Mouse (Mus musculus): ENCODE data around the gene Atp2b1. TPM values are rescaled to one million over a fixed set of nuclear protein-coding genes. Genes with fewer than 3 reads are reported as not detected.

Gene Atp2b1
- polyA plus RNA-seq, 1 experiment from 2014 or later = 127 TPM

DNA sequence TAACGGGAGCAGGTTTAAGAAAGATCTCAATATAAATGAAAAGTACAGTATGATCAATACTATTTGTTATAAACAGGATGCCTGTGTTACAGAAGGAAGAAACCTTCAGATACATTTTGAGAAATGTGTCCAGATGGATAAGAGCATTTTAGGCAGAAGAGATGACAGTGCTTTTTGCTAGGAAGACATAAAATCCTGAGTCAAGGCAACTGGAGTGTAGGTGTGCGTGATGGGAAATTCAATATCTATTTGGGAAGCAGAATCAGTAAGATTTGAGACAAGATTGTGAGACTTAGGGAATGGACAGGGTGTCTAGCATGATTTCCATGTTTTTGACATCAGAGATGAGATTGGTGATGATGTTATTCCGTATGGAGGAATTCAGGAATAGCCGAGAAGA is 22.8 kb upstream of the Atp2b1 start:
- Histone ChIP-seq H3K4me1 (no peaks in the 10 kb centered on the region), H3K27me3 (no peaks in the 10 kb centered on the region), H3K9ac (no peak overlapping the region), H3K9me3 (peaks cover 3% of the 10 kb centered on the region; the same call in 1 of the 2 replicates), H3K27ac (no peak overlapping the region), H3K4me2 (no peak overlapping the region), H3K36me3 (no peaks in the 10 kb centered on the region), H3K4me3 (no peak overlapping the region)
- ATAC-seq (ENCODE audit: insufficient number of reproducible peaks, insufficient read depth, low FRiP score, low TSS enrichment, low read depth) = no peak
- 86% methylated on average over 4 of the region's 4 CpGs for WGBS

DNA sequence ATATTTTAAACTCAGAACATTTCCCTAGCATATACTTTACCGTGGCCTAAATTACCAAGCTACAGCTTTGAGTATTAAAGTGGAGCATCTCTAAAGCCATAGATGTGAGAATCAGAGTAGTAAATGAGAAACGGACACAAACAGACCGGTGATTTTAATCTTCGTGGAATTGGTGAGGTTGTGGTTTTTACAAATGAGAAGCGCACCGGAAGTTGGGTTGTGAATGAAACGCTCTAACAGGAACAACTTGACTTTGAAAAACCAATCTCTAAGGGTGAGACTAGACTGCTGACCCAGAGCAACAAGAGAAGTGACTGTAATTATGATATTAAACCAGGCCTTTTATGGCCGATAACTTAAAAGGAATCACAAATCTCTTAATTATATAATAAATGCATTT is 16.7 kb upstream of the Atp2b1 start:
- no peaks in the 10 kb centered on the region for H3K9me3 ChIP-seq
- WGBS = 84% methylated on average over 8 of the region's 8 CpGs

GRCm38 (mm10) chr10:98897913-98898748 is 16.1 kb upstream of the Atp2b1 start:
- no peaks in the 10 kb centered on the region for H3K36me3 ChIP-seq
- ATAC-seq (ENCODE audit: insufficient number of reproducible peaks, insufficient read depth, low FRiP score, low TSS enrichment, low read depth) = no peak
- H3K9me3 ChIP-seq = no peaks in the 10 kb centered on the region
- WGBS = 79% methylated on average over 4 of the region's 4 CpGs
- no peaks in the 10 kb centered on the region for H3K27me3 ChIP-seq
- H3K4me1 ChIP-seq = no peaks in the 10 kb centered on the region
- no peak overlapping the region for H3K27ac ChIP-seq
- H3K4me3 ChIP-seq = no peak overlapping the region
- H3K4me2 ChIP-seq = no peak overlapping the region
- H3K9ac ChIP-seq = no peak overlapping the region

More for the DNA sequence above, 16.7 kb upstream of the Atp2b1 start:
- Histone ChIP-seq H3K27ac (no peak overlapping the region), H3K36me3 (no peaks in the 10 kb centered on the region), H3K4me3 (no peak overlapping the region), H3K27me3 (no peaks in the 10 kb centered on the region), H3K4me1 (no peaks in the 10 kb centered on the region), H3K9ac (no peak overlapping the region), H3K4me2 (no peak overlapping the region)
- no peak for ATAC-seq (ENCODE audit: insufficient number of reproducible peaks, insufficient read depth, low FRiP score, low TSS enrichment, low read depth)

- Histone ChIP-seq H3K4me1 (no peaks in the 10 kb centered on the region), H3K4me2 (no peak overlapping the region), H3K27me3 (no peaks in the 10 kb centered on the region), H3K9ac (no peak overlapping the region), H3K36me3 (no peaks in the 10 kb centered on the region), H3K27ac (no peak overlapping the region), H3K4me3 (no peak overlapping the region), H3K9me3 (no peaks in the 10 kb centered on the region)
- ATAC-seq (ENCODE audit: insufficient number of reproducible peaks, insufficient read depth, low FRiP score, low TSS enrichment, low read depth) = no peak
- 84% methylated on average over 5 of the region's 5 CpGs for WGBS
Observed at GRCm38 (mm10) chr10:98901533-98901932, 12.7 kb upstream of the Atp2b1 start.

- 87% methylated on average over 4 of the region's 4 CpGs for WGBS
- ATAC-seq (ENCODE audit: insufficient number of reproducible peaks, insufficient read depth, low FRiP score, low TSS enrichment, low read depth) = no peak
- no peak overlapping the region for H3K27ac ChIP-seq
- no peak overlapping the region for H3K4me2 ChIP-seq
- H3K9ac ChIP-seq = no peak overlapping the region
- no peaks in the 10 kb centered on the region for H3K27me3 ChIP-seq
- no peak overlapping the region for H3K4me3 ChIP-seq
- no peaks in the 10 kb centered on the region for H3K36me3 ChIP-seq
- H3K4me1 ChIP-seq = no peaks in the 10 kb centered on the region
- H3K9me3 ChIP-seq = no peaks in the 10 kb centered on the region
Observed at GRCm38 (mm10) chr10:98905987-98906386, 8.2 kb upstream of the Atp2b1 start.

- no peak overlapping the region for H3K9ac ChIP-seq
- H3K27ac ChIP-seq = no peak overlapping the region
- 60% methylated on average over 5 of the region's 5 CpGs for WGBS
- H3K27me3 ChIP-seq = no peaks in the 10 kb centered on the region
- H3K4me3 ChIP-seq = no peak overlapping the region
- no peak overlapping the region for H3K4me2 ChIP-seq
- no peaks in the 10 kb centered on the region for H3K4me1 ChIP-seq
- no peaks in the 10 kb centered on the region for H3K9me3 ChIP-seq
- no peaks in the 10 kb centered on the region for H3K36me3 ChIP-seq
- no peak for ATAC-seq (ENCODE audit: insufficient number of reproducible peaks, insufficient read depth, low FRiP score, low TSS enrichment, low read depth)
Observed at GRCm38 (mm10) chr10:98906941-98907549, 7.2 kb upstream of the Atp2b1 start.

DNA sequence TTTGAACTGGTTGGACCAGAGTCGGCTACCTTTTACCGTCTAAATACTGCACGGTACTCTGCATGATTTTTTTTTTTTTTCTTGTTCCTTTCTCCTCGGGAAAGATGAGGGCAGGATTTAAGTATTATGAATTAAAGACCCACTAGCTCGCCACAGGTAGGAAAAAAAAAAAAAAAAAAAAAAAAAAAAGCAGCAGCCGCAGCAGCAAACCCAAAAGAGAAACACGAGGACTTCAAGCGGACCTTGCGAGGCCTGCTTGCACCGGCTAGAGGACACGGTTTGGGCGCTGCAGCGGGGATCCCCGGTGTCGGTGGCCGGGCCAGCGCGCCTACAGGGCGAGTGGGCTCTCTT is 621 bp upstream of the Atp2b1 start:
- H3K9me3 ChIP-seq = no peaks in the 10 kb centered on the region
- WGBS = 2% methylated on average over 19 of the region's 19 CpGs
- H3K9ac ChIP-seq = peak overlapping the region; percentile 82
- H3K27me3 ChIP-seq = no peaks in the 10 kb centered on the region
- H3K36me3 ChIP-seq = no peaks in the 10 kb centered on the region
- H3K4me2 ChIP-seq = peak overlapping the region; percentile 68
- H3K4me1 ChIP-seq = peaks cover 7% of the 10 kb centered on the region
- H3K27ac ChIP-seq = peak overlapping the region; percentile 99
- ATAC-seq (ENCODE audit: insufficient number of reproducible peaks, insufficient read depth, low FRiP score, low TSS enrichment, low read depth) = no peak
- peak overlapping the region; percentile 88 for H3K4me3 ChIP-seq

- peak overlapping the region; percentile 86 for H3K4me2 ChIP-seq
- no peaks in the 10 kb centered on the region for H3K36me3 ChIP-seq
- peak; percentile 81 for ATAC-seq (ENCODE audit: insufficient number of reproducible peaks, insufficient read depth, low FRiP score, low TSS enrichment, low read depth)
- peak overlapping the region; percentile 88 for H3K4me3 ChIP-seq
- peaks cover 7% of the 10 kb centered on the region for H3K4me1 ChIP-seq
- H3K27me3 ChIP-seq = no peaks in the 10 kb centered on the region
- H3K9me3 ChIP-seq = no peaks in the 10 kb centered on the region
- peak overlapping the region; percentile 91 for H3K9ac ChIP-seq
- peak overlapping the region; percentile 99 for H3K27ac ChIP-seq
- under 1% methylated on average over 48 of the region's 62 CpGs for WGBS
Observed at GRCm38 (mm10) chr10:98914810-98915241, 620 bp downstream of the Atp2b1 start.

DNA sequence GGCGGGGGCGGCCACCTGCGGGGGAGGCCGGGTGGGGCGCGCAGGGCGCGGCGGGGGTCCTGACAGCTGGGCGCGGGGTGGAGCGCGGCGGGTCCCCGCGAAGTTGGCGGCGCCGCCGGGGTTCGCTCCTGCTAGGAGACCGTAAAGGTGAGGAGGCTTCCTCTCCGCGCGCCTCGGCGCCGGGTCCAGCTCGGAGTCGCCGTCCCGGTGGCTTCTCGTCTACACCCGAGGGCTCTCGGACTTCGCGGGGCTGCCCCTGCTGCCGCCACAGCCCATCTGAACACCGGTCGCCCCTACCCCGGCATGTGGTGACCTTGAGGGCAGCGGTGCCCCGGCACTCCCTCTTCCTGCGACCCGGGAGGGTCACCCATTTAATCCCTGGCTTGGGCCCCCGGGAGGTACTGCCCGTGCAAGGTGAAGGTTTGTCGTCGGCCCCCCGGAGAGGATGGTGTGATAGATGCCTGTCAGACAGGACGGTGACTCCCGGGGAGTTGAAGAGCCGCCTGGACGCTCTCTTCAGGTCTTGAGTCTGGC is 1.3 kb downstream of the Atp2b1 start:
- no peak for ATAC-seq (ENCODE audit: insufficient number of reproducible peaks, insufficient read depth, low FRiP score, low TSS enrichment, low read depth)
- WGBS = 0% methylated on average over 38 of the region's 54 CpGs

DNA sequence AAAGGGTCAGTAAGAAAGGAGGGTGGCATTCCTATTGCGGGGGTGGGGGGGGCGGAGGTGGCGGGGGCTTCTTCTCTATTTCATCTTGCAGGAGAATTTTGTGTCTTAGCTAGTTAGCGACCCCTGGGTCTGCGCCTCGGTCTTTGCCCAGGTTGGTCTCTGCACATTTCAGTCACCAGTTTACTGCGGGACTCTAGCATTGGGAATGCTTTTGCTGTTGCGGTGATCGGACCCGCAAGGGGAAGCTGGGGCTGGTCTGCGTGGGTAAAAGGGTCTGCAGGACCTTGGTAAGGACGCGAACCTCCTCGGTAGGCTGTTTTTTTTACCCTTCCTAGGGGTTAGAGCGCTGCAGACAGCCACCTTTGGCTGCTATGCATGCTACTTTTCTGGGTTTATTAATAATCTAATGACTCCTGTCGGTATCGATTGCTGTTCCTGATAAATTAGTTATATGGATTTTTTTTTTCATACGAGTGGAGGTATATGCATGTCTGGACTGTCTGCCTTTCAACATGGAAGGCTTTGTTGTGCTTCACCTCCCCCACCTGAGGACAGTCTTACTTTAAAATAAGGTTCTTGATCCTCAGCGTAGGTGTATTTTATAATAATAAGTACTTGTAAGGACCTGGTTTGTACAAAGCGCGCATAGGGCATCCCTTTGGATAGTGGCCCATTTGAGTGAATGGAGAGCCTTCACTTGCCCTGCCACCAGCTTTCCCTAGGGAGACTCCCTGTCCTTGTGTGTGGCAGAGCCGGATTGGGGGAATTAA is 2.0 kb downstream of the Atp2b1 start:
- no peaks in the 10 kb centered on the region for H3K27me3 ChIP-seq
- peak overlapping the region; percentile 91 for H3K9ac ChIP-seq
- peaks cover 7% of the 10 kb centered on the region for H3K4me1 ChIP-seq
- no peak for ATAC-seq (ENCODE audit: insufficient number of reproducible peaks, insufficient read depth, low FRiP score, low TSS enrichment, low read depth)
- H3K9me3 ChIP-seq = no peaks in the 10 kb centered on the region
- H3K27ac ChIP-seq = no peak overlapping the region
- WGBS = 9% methylated on average over 22 of the region's 22 CpGs
- peak overlapping the region; percentile 88 for H3K4me3 ChIP-seq
- no peaks in the 10 kb centered on the region for H3K36me3 ChIP-seq
- H3K4me2 ChIP-seq = peak overlapping the region; percentile 86

More for the DNA sequence above, 1.3 kb downstream of the Atp2b1 start:
- peaks cover 7% of the 10 kb centered on the region for H3K4me1 ChIP-seq
- H3K4me2 ChIP-seq = peak overlapping the region; percentile 86
- no peaks in the 10 kb centered on the region for H3K27me3 ChIP-seq
- H3K4me3 ChIP-seq = peak overlapping the region; percentile 88
- H3K9me3 ChIP-seq = no peaks in the 10 kb centered on the region
- H3K9ac ChIP-seq = peak overlapping the region; percentile 91
- peak overlapping the region; percentile 99 for H3K27ac ChIP-seq
- no peaks in the 10 kb centered on the region for H3K36me3 ChIP-seq

DNA sequence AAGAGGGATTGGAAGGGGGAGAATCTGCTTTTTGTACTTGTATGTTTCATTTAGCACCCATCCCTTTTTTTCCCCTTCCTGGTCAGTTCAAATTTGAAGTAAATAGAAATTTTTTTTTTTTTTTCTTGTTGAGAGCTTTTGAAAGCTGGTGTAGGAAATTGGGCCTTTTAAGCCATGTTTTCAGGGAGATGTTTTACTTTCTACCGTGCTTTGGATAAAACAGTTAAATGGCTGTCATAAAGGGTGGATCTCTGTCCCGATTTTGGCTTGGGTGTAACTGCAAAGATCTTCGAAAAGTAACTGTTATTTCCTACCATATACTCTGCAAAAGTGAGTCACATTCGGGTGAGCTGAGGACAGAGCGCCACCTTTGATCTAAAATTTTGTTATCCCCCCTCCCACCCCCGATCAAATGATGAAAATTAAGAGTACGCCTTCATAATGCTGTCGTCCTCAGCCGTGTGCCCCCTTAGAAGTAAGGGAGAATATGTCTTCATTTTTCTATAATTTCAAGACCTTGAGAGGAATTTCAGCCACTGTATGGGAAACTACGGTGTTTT is 2.7 kb downstream of the Atp2b1 start:
- H3K9me3 ChIP-seq = no peaks in the 10 kb centered on the region
- no peak overlapping the region for H3K27ac ChIP-seq
- peak overlapping the region; percentile 86 for H3K4me2 ChIP-seq
- no peaks in the 10 kb centered on the region for H3K27me3 ChIP-seq
- ATAC-seq (ENCODE audit: insufficient number of reproducible peaks, insufficient read depth, low FRiP score, low TSS enrichment, low read depth) = no peak
- 68% methylated on average over 10 of the region's 10 CpGs for WGBS
- peak overlapping the region; percentile 88 for H3K4me3 ChIP-seq
- peaks cover 7% of the 10 kb centered on the region for H3K4me1 ChIP-seq
- H3K9ac ChIP-seq = no peak overlapping the region
- H3K36me3 ChIP-seq = no peaks in the 10 kb centered on the region
